Mouse (Mus musculus): ENCODE data around the gene Slc39a10.

DNA sequence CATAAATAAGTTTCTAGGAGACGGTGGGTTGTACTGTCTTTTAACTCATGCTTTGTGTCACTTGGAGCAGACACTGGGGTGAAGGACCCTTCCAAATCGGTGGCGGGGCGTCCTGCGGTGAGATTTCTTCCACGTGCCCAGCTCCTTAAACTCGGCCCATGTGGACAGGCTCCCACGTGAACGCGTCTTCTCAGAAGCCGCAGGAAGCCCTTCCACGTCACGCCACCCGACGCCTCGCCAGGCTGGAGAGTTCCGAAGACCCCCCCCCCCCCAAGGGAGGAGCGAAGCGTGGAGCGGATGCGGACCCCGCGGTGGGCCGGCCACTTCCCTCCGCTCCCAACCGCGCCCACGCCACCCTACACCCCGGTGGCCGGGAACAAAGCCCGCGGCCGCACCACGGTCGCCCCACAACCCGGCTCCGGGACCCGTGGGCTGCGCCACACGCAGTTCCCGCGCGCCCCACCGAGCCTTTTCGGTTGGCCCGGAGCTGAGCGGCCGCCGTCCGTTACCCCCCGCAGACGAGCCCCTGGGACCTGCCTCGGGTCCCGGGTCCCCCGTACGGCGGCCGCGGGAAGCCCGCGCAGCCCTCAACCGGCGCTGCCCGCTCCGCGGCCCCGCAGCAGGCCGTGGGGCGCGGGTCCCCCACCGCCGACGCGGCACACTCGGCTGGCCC, 39.9 kb downstream of the Slc39a10 start:
- no peak for TF ChIP-seq CTCF (IDR thresholded peaks at IDR 0.05; ENCODE audit: extremely low read depth, insufficient read depth, low read length)
- TF ChIP-seq POLR2A (IDR thresholded peaks at IDR 0.05; ENCODE audit: extremely low read depth, insufficient read depth, low read length) = peak; percentile 45; the same call in 1 of the 2 replicates
